Mouse (Mus musculus): ENCODE data around the gene Olfr811. TPM values are rescaled to one million over a fixed set of nuclear protein-coding genes. Genes with fewer than 3 reads are reported as not detected.

Olfr811 gene
- total RNA-seq (2021): not detected
- long read RNA-seq, experiment 1: 0 reads
- long read RNA-seq, experiment 2: 0 reads

DNA sequence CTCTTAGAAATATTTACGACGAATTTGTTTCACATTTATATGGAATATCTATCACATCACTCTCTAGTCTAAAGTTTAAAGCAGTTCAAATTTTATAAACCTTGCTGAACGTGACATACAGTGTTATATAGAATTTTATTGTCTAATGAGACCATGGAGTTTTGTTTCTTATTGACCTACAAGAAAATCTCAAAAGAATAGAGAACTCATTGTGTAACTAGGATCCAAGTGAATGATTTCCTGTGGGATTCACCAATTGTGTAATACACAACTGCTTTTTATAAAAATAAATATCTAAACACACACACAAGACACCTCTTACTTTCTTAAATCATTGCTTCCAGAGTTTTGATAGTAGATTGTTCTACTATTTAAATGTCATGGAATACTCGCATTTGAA, at the start of gene Olfr811:
Gene Olfr811 (minus strand): TSS at position 101 of the 400 bp plus-strand sequence.
- no peak for DNase-seq
- TF ChIP-seq CTCF (IDR thresholded peaks at IDR 0.05): no peak
- H3K4me3 ChIP-seq: no peak within 1 kb of the TSS
- no peak within 1 kb of the TSS for H3K27ac ChIP-seq
- intact Hi-C loops (cut with DNase I): no loop called here

DNA sequence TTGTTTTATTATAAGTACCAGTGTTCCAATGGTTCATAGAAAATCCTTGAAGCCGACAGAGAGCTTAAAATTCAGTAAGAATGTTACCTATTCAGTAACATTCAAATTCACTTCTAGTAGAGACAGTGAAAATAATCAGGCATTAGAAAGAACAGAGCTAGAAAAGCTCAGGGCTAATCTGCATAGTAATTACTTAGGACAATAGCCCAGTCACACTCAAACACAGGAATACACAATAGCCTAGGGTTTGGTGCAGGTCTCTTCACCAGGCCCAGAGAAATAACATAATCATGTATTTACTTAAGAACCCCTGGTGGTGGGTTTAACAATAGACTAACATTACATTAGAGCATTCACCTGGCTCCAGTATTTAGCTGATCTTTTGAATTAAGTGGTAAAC, 43.1 kb upstream of the Olfr811 start:
- no peak for TF ChIP-seq CTCF (IDR thresholded peaks at IDR 0.05)
- Histone ChIP-seq H3K4me3 (no peak overlapping the region), H3K27ac (no peak overlapping the region)
- DNase-seq: no peak
- intact Hi-C loops (cut with DNase I): no loop called here

DNA sequence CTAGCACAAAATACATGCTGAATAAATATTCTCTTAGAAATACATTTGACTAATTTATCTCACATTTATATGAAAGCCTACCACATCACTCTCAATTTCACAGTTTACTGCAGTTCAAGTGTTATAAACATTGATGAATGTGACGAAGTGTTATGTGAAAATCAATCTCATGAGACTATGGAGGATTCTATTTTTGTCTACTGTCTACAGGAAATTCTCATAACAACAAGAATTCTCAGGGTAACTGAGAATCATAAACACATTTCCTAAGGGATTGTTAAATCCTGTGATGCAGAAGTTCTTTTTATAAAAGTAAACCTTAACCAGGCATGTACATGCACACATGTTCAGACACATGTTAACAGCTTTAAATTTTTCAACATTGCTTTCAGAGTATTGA, 41.8 kb upstream of the Olfr811 start, which contains the start of gene Olfr812:
Gene Olfr812 (minus strand): TSS at position 101 of the 400 bp plus-strand sequence.
- TF ChIP-seq CTCF (IDR thresholded peaks at IDR 0.05): no peak
- Histone ChIP-seq H3K4me3 (no peak within 1 kb of the TSS), H3K27ac (no peak within 1 kb of the TSS)
- intact Hi-C loops (cut with DNase I): no loop called here
- DNase-seq: no peak

DNA sequence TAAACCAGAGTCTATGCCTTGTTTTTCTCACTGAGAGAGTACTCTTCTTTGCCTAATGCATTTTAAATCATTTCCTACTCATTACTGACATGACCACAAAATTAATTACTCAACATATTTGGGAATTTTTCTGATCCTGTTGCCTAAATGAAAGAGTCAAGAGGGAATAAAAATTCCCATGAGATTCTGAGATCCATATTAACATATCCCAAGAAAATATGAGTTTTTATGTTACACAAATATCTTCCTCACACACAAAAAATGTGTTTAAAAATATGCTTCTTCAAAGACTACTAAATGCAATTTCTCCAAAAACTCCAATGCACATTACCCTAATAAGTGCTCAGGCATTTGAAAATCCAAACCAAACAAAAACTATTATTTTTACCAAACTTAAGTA, 9.4 kb downstream of the Olfr811 start, which contains the start of gene Olfr810:
Gene Olfr810 (minus strand): TSS at position 101 of the 400 bp plus-strand sequence.
- intact Hi-C loops (cut with DNase I): no loop called here
- H3K27ac ChIP-seq: no peak within 1 kb of the TSS
- no peak within 1 kb of the TSS for H3K4me3 ChIP-seq
- no peak for TF ChIP-seq CTCF (IDR thresholded peaks at IDR 0.05)
- DNase-seq: no peak

DNA sequence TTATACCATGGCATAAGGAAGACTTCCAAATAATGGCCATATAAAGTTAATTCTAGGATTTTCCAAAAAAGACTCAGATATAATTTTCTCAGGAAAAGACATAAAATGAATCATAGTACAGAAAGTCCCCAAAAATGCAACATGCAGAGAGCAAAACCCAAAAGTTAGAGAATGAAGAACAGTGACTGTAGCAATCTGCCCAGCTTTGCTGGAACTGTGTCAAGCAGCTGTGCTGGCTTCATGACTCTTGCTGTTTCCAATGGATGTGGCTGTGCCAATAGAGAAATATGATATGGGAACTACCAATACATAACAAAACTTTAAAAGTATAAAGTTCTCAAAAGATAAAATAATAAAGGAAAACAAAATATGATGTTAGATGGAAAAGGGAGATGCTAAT, 26.1 kb downstream of the Olfr811 start:
- intact Hi-C loops (cut with DNase I): no loop called here
- DNase-seq: peak; percentile 59
- Histone ChIP-seq H3K4me3 (no peak overlapping the region), H3K27ac (no peak overlapping the region)
- no peak for TF ChIP-seq CTCF (IDR thresholded peaks at IDR 0.05)

DNA sequence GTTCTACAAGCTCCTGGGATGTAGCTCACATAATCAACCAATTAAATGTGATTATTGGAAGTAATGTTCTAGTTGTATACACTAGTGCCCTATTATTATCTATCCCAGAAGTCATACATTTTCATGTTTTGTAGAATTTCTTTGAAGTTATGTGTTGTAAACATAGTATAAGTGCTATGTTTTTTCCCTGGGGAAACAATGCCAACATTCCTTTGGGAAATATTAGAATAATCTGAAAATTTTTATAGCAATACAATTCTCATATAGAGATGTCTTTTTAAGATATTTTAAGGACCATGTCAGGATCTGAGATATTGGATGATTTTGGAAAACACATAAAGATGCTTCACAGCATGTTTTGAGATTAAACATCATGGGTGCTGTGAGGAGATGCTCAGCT, 29.9 kb downstream of the Olfr811 start, which contains the start of gene Olfr809:
Gene Olfr809 (plus strand): TSS at position 301 of the 400 bp plus-strand sequence.
- no peak for TF ChIP-seq CTCF (IDR thresholded peaks at IDR 0.05)
- no peak within 1 kb of the TSS for H3K27ac ChIP-seq
- H3K4me3 ChIP-seq: no peak within 1 kb of the TSS
- intact Hi-C loops (cut with DNase I): no loop called here
- no peak for DNase-seq

DNA sequence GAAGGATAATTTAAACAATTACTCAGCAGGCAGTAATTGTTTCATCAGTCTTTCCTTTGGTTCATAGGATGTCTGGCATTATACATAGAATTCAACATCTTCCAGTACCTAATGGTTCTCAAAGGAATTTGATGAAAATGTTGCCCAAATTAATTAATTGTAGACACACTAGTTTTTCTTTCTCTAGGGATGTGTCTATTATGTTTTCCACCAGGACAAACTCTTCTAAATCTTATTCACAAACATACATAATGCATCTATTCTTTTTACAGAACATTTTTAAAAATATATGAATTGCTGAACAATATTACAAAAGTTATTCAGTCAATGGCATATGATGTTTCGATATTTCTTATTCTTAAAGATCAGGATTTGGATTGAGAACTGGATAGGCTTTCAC, 39.0 kb downstream of the Olfr811 start, which contains the start of gene Olfr808:
Gene Olfr808 (plus strand): TSS at position 301 of the 400 bp plus-strand sequence.
- no peak for DNase-seq
- Histone ChIP-seq H3K4me3 (no peak within 1 kb of the TSS), H3K27ac (no peak within 1 kb of the TSS)
- no peak for TF ChIP-seq CTCF (IDR thresholded peaks at IDR 0.05)
- intact Hi-C loops (cut with DNase I): no loop called here

DNA sequence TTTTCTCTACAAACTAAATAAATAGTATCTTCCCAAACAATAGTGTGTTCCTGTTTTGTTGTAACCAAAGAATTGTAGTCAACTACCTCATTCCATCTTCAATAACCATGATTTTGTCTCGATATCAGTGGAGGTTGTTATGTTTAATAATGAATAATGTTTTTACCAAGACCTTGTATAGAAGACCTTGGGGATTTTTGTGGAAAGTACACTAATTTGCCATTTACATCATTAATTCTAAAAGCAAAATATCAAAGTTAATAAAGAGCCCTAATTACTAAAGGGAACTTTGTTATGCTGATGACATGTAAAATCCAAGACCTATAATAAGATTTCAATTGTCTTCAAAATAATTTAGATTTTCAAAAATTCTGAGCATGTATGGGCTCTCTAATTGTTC, 46.5 kb downstream of the Olfr811 start, which contains the start of gene Olfr807:
Gene Olfr807 (minus strand): TSS at position 101 of the 400 bp plus-strand sequence.
- no peak within 1 kb of the TSS for H3K27ac ChIP-seq
- intact Hi-C loops (cut with DNase I): no loop called here

More for the DNA sequence above, 46.5 kb downstream of the Olfr811 start, which contains the start of gene Olfr807:
- DNase-seq: no peak
- no peak within 1 kb of the TSS for H3K4me3 ChIP-seq
- TF ChIP-seq CTCF (IDR thresholded peaks at IDR 0.05): no peak

Other genes starting within 250 kb of the Olfr811 start
- not detected for gene Olfr794, start 236.7 kb downstream of the Olfr811 start, total RNA-seq (2021)
- gene Olfr796, start 191.8 kb downstream of the Olfr811 start, total RNA-seq (2021): not detected
- not detected for gene Olfr798, start 176.5 kb downstream of the Olfr811 start, total RNA-seq (2021)
- not detected for gene Olfr799, start 166.9 kb downstream of the Olfr811 start, total RNA-seq (2021)
- not detected for gene Olfr800, start 146.7 kb downstream of the Olfr811 start, total RNA-seq (2021)
- not detected for gene Olfr801, start 130.5 kb downstream of the Olfr811 start, total RNA-seq (2021)
- not detected for gene Olfr802, start 116.2 kb downstream of the Olfr811 start, total RNA-seq (2021)
- gene Olfr803, start 110.1 kb downstream of the Olfr811 start, total RNA-seq (2021): not detected
- gene Olfr804, start 101.2 kb downstream of the Olfr811 start, total RNA-seq (2021): not detected
- gene Olfr805, start 75.0 kb downstream of the Olfr811 start, total RNA-seq (2021): not detected
- not detected for gene Olfr806, start 62.5 kb downstream of the Olfr811 start, total RNA-seq (2021)
- not detected for gene Olfr807, start 46.6 kb downstream of the Olfr811 start, total RNA-seq (2021)
- not detected for gene Olfr808, start 38.9 kb downstream of the Olfr811 start, total RNA-seq (2021)
- not detected for gene Olfr809, start 29.8 kb downstream of the Olfr811 start, total RNA-seq (2021)
- not detected for gene Olfr810, start 9.5 kb downstream of the Olfr811 start, total RNA-seq (2021)
- gene Olfr812, start 41.7 kb upstream of the Olfr811 start, total RNA-seq (2021): not detected
- gene Olfr813, start 51.0 kb upstream of the Olfr811 start, total RNA-seq (2021): not detected
- gene Olfr814, start 75.5 kb upstream of the Olfr811 start, total RNA-seq (2021): not detected
- not detected for gene Olfr815, start 101.5 kb upstream of the Olfr811 start, total RNA-seq (2021)
- not detected for gene Olfr816, start 111.2 kb upstream of the Olfr811 start, total RNA-seq (2021)
- gene Olfr818, start 144.7 kb upstream of the Olfr811 start, total RNA-seq (2021): not detected
- gene Olfr819, start 162.9 kb upstream of the Olfr811 start, total RNA-seq (2021): not detected
- gene Olfr247, start 171.7 kb upstream of the Olfr811 start, total RNA-seq (2021): not detected
- not detected for gene Gm10310, start 180.7 kb upstream of the Olfr811 start, total RNA-seq (2021)
- gene Olfr820, start 208.2 kb upstream of the Olfr811 start, total RNA-seq (2021): not detected
- gene Olfr821, start 226.0 kb upstream of the Olfr811 start, total RNA-seq (2021): not detected

All from gastrocnemius, adult 2 months (tissue).